Mouse (Mus musculus): ENCODE results near the gene Tmem25.

The Tmem25 gene

DNA sequence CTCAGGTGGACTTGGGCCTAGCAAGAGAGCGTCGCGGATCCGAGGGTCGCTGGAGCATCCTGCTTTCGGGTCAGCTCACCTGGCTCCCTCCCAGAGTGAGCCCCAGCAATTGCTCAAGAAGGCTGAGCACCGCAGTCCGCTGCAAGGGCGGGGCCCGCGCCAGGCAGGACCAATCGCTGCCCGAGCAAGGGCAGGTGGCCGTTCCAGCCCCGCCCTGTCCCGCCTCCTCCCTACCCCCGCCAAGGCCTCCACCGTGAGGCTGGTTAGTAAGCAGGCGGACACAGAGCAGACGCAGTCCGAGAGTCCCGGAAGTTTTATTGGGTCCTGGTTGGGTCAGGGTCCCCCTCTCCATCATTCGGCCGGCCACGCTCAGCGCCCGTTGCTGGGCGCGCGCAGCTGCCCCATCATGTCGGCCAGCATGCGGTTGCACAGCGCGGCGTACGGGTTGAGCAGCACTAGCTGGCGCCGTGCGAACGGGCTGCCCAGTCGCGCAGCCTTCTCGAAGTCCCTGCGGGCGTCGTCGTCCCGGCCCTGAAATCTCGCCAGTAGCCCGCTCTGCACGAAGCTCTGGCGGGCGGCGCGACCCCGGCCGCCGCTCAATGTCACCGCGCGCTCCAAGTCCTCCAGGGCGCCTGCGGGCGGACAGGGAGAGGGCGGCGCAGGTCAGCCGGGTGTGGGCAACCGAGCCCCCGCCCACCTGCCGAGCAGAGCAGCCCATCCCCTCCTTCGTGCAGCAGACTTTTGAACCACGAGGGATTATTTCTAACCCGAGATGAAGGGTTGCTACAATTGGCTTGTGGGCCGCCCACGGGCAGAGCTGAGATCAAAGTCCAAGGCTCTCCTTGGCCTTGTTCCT lies at the start of gene Tmem25:
Tmem25 (minus strand) TSS at position 206 of the 856 bp plus-strand sequence.
- DNase-seq (ENCODE audit: low spot score in 2 of 2): peak; percentile 63 to 83

DNA sequence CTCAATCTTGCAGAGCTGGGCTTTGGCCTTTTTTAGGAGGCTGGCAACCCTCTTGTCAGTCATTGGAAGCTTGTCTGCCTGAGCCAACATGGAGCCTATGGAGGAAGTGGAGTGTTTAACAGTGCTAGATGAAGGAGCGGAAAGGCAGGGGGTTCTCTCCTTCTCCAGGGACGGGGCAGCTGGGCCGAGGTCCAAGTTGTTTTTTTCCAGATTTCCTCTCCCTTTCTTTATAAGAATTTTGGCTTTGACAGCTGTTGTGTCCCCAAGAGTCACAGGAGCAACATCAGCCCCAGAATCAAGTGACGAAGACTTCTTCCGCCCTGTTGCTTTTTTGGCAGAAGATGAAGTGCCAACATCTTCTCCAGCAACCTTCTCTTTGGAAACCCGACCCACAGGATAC lies 48.3 kb upstream of the Tmem25 start:
- no peak for DNase-seq (ENCODE audit: low spot score in 2 of 2)

DNA sequence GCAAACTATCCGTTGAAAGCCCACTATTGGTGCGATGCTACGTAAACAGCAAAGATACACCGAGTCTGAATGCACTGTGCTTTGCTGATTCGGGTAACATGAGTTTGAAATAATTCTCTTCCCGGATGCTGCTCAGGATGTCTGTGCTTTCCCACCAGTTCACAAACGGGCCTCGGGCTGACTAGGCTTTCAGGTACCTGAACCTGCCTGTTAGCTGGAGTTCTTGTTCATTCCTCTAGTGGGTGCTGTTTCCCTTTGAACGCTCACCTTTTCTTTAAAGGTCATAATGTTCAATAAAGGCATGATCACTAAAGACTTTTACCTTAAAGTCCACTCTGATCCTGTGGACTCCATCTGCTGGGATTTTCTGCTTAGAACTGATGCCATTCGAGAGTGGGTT lies 42.1 kb upstream of the Tmem25 start:
- peak in 1 of 2 experiments; percentile 35 for DNase-seq (ENCODE audit: low spot score in 2 of 2)

DNA sequence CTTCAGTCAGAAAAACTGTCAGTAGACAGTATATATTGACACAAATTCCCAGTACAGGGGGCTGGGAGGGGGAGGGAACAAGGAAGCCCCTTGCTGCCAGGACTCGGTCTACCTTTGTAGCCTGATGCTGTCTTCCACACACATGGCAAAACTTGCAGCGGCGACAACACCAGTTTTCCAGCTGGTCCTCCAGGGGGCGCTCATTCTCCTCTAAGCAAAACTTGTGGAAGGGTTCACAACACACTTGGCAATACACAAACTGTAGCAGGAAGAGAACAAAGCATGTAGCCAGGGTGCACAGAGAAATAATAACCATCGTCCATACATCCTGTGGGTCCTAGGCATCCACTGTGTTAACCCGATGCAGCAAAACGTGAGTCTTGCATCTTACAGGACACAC lies 37.3 kb upstream of the Tmem25 start:
- DNase-seq (ENCODE audit: low spot score in 2 of 2): peak; percentile 63 to 84

DNA sequence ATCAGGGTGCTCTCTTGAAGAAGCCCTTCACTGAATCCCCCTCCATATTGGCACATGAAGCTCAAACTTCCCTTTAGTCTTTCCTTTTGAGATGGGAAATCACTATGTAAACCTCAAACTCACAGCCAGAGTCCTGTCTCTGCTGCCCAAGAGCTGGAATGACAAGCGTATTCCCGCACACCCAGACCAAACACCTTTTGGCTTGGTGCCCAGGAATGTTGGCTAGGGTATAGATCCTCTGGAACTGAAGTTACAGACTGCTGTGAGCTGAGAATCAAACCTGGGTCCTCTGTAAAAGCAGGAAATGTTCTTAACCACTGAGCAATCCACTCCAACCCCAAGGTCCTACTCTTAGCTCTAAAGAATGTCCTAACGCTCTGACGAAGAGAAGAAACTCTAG lies 33.2 kb upstream of the Tmem25 start:
- DNase-seq (ENCODE audit: low spot score in 2 of 2): no peak

DNA sequence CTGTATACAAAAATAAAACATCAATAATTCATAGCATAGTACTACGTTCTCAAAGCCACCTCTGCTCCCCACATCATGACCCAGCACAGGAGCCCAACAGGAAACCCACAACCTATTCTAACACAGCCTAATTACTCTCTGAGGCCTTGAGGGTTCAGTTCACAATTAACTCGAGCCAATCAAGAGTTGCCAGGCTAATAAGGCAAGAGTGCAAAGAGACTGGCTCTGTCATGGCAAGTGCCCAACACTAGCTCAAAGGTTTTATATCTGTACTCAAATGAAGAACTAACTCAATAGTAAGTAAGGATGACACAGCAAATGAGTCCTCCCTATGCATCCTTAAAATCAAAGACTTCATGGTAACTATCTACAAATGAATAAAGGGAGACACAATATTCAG lies 31.4 kb upstream of the Tmem25 start:
- DNase-seq (ENCODE audit: low spot score in 2 of 2): no peak

DNA sequence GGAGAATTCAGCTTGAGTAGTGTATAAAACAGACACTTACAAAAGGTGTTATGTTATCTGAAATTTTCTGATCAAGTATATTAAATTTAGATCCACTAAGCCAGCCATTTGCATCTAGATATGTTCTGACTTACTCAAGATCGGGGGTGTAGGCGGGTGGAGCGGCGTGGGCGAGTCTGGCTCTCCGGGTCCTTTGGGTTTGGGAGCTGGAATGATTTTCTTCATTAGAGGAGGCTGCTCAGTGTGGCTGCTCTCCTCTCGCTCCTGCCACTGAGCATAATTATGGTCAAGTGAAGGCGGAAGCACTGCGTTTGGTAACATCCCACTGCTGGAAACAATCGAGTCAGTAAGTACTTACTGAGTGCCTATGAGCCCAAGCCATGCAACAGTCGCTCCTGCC lies 29.8 kb upstream of the Tmem25 start:
- no peak for DNase-seq (ENCODE audit: low spot score in 2 of 2)

DNA sequence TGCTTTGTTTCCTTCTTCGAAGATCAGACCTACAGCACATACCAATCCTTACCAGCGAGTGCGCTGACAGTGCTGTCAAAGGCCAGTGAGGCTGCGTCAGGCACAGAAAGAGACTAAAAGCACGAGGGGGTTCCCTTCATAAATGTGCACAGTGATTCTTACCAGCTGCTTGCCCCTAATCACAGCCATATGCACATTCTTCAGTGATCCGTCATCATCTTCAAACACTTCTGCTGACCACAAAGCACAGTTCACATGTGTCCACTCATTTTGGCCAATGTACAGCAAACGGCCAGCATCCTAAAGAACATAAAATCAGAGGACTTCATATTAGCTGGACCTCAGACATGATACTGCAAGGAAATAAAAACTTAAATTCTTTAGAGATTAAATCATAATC lies 27.6 kb upstream of the Tmem25 start:
- no peak for DNase-seq (ENCODE audit: low spot score in 2 of 2)

DNA sequence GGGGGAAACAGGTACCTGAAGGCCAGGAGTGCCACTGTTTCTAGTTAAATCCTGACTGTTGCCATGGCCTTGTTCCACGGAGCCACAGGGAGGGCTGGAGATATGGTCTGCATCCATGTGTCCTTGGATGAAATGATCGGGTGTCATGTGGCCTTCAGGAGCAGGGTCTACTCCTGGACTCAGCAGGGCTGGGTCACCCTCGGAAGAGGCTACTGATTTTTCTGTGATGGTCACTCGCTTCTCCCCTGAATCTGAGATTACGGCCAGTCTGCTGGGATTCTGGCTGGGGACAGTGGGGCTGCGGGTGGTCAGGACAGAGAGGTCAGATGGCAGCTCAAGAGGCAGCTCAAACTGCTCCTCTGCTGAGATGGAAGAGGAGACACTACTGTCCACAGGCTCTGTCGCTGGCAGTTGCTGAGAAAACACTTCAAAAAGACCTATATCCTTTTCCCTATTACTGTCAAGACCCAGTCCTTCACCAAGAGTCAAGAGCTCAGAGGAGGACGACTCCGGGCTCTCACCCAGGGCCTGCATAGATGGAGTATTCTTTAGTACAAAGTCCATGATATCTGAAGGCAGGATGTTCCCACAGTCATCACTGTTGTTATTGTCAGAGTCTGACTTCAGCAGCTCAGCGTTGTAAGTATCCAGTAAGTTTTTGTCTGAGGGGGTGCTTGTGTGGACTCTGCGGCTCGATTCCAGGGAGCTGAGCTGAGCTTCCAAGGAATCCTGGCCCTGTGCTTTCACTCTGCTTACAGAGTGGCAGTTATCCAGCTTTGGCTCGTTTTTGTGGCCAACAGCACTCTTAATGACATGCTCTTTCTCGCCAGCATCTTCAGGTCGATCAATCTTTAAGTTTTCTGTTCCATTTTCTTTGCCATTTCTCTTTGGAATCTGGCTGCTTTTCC lies 21.1 kb upstream of the Tmem25 start:
- DNase-seq (ENCODE audit: low spot score in 2 of 2): no peak

DNA sequence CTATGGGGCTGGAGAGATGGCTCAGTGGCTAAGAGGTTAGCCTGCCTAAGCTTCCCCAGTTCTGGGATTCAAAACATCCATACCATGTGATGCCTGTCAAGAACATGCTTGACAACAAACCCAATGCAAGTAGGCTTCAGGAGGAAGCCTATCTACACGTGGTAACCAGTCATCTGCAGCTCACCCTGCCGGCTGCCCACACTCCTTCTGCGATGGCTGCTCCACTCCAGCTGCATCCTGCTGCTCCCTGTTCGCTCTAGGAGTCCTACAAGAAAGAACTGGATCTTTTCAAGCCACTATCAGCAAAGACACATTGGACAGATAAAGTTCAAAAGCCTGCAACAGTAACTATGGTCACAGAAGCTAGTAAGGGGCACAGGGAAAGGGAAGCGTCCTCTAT lies 18.4 kb upstream of the Tmem25 start:
- DNase-seq (ENCODE audit: low spot score in 2 of 2): no peak

DNA sequence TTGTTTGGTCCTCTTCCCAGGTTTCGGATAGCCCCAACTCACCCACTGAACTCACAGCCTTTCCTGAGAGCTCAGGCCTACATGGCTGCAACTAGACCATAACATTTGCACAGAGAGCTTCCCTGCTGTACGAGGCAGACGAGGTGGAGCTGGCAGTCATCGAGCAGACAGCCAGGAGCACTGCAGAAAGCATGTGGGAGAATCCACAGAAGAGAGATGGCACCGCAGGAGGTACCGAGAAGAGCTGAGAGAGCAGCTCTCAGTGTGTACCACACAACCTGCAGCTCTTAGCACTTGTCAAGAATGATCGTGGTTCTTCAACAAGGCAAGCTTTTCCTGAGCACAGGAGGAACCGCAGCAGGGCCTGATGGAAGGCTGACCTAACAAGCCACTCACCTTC lies 15.1 kb upstream of the Tmem25 start:
- no peak for DNase-seq (ENCODE audit: low spot score in 2 of 2)

DNA sequence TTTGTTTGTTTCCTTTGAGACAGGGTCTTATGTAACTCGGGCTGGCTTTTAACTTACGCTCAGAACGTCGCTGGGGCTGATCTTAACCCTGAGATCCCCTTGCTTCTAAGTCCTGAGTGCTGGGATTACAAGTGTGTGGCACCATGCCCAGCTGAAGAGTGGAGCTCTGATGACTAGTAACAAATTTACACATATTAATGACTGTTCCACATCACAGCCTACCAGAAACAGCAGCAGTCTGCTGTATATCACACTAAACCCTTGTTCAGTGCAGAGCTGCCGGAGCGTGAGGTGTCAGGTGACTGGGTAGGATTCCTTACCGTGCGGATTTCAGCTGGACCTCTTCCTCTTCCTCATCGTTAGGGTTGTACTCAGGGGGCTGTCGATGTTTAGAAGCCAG lies 11.2 kb upstream of the Tmem25 start:
- no peak for DNase-seq (ENCODE audit: low spot score in 2 of 2)

DNA sequence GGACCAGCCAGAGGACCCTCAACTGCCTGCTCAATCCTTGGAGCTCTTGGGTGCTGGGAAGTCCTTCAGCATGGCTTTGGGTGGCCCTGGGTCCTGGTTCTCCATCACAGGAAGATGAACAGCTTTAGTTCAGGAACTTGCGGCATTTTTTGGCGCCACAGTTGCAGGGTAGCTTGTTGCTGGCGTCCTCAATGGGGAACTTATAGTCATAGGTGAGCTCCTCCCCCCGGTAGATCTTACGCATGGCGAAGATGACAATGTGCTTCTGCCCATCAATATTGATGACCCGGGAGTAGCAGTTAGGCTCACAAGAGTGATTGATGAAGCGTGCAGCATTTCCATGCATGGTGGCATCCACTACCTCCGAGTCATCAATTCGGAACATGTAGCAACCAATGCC lies 8.7 kb upstream of the Tmem25 start:
- no peak for DNase-seq (ENCODE audit: low spot score in 2 of 2)

DNA sequence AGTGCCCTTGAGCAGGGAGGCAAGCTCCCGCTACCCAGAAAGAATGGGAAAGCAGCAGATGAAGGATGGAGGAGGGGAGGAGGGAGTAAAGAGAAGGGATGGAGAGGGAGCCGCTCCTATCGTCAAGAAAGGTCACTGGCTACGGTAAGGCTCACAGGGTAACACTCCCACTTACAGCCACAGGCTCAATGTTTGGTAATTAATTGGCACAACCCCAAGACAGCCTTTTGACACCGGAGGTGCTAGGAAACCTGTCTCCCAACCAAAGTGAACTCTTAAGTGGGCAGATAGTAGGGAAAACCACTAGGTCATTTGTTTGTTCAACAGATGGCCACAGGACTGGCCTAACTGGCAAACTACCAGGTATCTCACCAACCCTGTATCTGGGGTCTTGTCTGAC lies 8.0 kb upstream of the Tmem25 start:
- DNase-seq (ENCODE audit: low spot score in 2 of 2): no peak

DNA sequence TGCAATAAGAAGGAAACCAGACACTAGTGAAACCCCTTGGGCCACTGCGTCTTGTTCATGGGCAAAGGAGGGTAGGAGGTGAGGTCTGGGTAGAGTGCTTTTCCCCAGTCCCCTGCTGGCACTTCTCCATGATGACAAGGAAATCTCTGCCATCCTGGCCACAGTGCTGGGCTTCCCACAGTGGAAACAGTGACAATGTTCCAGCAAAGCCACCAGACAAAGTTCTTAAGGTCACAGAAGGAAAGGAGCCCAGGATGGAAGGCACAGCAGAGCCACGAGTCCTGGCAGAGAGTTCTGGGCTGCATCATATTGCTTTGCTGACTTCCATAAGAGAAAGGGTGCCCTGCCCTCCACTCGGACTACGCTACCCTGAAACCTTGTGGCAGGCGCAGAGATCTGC lies 6.4 kb upstream of the Tmem25 start:
- no peak for DNase-seq (ENCODE audit: low spot score in 2 of 2)

DNA sequence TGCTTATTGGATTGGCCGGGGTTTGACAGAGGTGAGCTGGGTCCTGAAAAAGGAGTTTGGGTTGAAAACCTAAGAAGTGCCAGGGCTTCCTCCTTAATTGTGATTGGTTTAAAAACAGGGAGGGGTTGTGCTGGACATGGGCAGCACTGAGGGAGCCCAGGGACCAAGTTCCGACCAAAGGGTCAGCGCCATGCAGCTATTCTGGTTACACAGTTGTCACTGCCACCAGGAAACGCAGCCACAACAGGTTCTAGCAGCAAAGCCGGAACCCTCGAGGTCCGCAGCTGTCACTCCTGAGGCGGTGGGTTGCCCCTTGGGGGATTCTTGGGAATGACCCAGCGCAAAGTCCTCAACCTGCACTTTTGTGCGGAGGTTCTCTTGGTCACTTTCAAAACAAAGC lies 5.6 kb upstream of the Tmem25 start:
- DNase-seq (ENCODE audit: low spot score in 2 of 2): no peak

DNA sequence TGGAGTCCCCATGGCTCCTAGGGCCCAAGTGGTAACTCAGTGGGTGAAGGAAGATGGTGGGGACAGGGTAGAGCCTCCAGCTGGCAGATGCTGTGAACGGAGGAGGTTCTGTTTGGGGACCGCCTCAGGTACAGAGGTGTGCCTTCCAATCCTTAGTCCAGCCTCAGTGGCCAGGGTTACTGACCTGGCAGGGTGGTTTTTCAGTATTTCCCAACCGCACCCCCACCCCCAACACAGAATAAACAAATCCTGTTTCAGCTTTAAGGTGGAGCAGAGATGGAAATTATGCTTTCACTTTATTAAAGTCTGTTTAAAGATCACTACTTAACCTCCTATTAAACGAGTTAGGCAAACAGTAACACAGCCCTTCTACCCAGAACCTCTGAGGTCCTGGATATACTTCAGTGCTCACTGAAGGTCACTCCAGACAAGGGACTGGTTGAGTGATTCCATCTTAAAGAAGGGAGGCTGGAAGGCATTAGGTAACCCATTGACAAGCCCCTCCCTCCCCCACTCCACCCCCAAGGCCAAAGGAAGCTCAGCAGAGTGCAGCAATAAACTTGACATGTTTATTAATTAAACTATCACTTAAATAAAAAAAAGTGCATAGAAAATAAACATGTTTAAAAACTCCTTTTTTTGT lies 3.8 kb upstream of the Tmem25 start, which contains the start of gene Ttc36:
Ttc36 (minus strand) TSS at position 265 of the 643 bp plus-strand sequence.
- no peak for DNase-seq (ENCODE audit: low spot score in 2 of 2)

DNA sequence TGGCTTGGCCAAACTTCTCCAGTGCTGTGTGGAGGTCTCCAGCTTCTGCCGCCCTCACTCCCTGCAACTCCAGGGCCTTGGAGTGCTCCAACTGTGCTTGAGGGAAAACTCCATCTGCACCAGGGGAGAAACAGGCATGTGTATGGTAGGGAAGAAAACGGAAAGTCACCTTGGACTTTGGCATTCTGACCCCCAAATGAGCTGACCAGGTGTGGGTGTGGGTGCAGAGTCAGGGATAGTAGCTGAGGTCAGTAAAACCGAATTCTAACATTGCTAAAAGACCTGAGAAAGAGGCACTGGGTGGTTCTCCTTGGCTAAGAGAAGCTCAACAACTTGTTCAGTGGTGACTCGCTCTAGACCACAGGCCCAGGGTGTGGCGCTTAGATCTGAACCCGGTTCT lies 2.6 kb upstream of the Tmem25 start:
- no peak for DNase-seq (ENCODE audit: low spot score in 2 of 2)

DNA sequence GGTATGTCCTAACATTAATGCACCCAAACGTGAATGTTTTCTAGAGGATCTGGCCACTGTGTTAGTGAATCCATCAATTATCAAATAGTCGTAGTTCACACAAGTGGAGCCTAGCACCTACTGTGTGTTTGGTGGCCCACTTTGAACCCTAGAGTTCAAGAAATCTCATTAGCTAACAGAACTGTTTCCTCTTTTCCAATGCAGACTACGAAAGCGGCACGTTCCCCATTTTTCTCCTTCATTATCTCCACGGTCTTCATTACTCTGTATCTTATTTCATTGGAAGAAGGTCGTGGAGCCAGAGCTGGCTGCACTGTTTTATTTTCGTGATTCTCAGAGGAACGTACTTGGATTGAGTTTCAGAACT lies 834 bp upstream of the Tmem25 start:
- no peak for DNase-seq (ENCODE audit: low spot score in 2 of 2)

DNA sequence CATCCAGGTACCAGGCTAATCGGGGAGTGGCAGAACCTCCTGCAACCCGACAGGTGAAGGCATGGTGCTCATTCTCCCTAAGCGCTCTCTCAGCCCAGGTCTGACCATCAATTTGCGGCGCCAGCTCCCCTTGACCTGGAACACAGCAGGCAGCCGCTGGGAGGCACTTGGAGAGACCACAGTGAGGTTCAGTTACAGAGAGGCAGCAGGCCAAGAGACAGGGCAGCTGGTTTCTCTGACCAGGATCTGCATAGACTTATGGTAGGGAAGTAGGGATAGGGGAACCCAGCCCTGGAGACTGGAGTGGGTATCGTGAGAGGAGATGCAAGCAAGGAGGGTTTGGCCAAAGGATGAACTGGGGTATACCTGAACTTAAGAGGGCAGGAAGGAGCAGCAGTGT lies 809 bp downstream of the Tmem25 start:
- DNase-seq (ENCODE audit: low spot score in 2 of 2): no peak

DNA sequence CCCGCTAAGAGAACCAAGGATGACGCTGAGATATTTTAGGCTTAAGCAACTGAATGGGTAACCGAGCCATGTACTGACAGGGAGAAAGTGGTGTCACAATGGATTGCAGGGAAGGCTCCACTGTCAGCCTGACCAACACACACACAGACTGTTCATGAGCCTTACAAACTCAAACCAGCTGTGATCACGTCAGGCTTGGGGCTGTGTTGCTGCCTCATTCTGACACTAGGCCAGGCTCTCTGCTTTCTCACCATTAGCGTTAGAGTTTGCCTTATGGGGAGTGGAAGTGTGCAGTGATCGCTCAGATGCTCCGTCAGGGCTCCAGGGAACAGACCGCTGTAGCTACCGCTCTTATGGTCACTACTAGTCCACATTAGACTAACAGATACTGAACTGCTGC lies 6.3 kb downstream of the Tmem25 start:
- DNase-seq (ENCODE audit: low spot score in 2 of 2): no peak
